Mouse (Mus musculus): ENCODE results near the gene Asic2. TPM values are rescaled to one million over a fixed set of nuclear protein-coding genes. Genes with fewer than 3 reads are reported as not detected.
"Not testable (repeated sequence)": the region's sequence is repeated elsewhere in the genome, so short reads cannot be mapped to it uniquely, and the experiment has no call there.

Asic2 gene
- polyA plus RNA-seq, 1 experiment from 2014 or later: 0.65 TPM

DNA sequence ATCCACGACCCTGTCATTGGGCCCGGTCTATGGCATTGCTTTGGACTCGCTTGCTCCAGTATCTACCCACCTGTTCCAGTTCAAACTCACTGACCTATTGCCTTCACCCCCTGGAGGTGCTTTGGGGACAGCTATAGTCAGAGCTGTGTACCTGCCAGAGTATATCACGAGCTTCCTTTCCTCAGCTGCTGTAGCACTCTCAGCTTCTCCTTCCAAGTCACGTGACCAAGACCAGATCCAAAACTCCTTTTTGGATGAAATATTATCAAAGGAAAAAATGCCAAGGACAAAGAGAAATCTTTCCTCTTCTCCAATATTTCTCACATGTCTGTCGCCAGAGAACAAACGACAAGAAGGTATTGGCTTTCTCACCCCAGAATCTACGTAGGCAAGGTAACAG is 645.8 kb downstream of the Asic2 start:
- Histone ChIP-seq H3K4me3 (no peak overlapping the region), H3K36me3 (no peaks in the 10 kb centered on the region), H3K27me3 (no peaks in the 10 kb centered on the region), H3K9ac (no peak overlapping the region), H3K4me2 (replicated peaks) (no peak overlapping the region), H3K9me3 (no peaks in the 10 kb centered on the region), H3K4me1 (peaks cover 8% of the 10 kb centered on the region; the same call in 1 of the 2 replicates), H3K27ac (no peak overlapping the region)
- 85% methylated on average over 8 of the region's 8 CpGs for WGBS
- ATAC-seq (ENCODE audit: low FRiP score, low read depth): no peak

DNA sequence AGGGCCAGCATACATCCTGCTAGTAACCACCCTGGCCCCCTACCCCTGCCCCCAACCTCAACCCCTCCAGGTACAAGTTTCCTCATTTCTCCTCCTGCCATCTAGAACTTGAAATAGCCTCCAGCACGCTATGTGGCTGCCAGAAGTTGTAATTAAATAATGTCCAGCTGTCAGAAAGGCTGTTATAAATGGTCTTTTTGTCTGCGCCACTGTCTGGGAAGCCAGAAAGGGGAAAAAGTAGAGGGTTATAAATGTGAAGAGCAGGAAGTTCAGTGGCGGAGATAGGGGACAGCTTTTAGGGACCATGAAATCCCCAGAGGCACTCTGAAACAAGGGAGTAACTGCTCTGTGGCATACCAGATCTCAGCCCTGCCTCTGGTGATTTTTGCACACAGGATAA is 678.2 kb downstream of the Asic2 start:
- no peak for ATAC-seq (ENCODE audit: low FRiP score, low read depth)
- 11% methylated on average over 3 of the region's 3 CpGs for WGBS
- no peaks in the 10 kb centered on the region for H3K36me3 ChIP-seq

DNA sequence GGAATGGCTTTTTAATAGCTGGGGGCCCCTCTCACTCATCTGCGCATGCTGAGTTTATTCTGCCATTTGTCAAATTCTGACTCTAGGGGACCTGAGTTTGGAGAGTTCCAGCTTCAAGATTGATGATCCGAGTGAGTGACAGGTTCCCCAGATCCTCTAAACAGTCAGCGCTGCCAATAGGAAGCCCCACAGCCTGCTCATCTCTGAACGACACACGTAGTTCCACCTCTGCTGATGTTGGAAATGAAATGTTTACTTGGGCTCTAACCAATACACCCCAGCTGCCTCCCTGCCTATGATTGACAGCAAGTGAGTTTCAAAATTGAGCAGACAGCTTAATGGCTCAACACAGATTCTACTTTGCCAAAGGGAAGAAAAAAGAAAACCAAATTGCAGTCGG is 685.1 kb downstream of the Asic2 start:
- 46% methylated on average over 6 of the region's 6 CpGs for WGBS

More for the DNA sequence above, 678.2 kb downstream of the Asic2 start:
- Histone ChIP-seq H3K4me3 (no peak overlapping the region), H3K27me3 (no peaks in the 10 kb centered on the region), H3K9ac (no peak overlapping the region), H3K4me1 (peaks cover 6% of the 10 kb centered on the region; the same call in 1 of the 2 replicates), H3K9me3 (no peaks in the 10 kb centered on the region), H3K4me2 (replicated peaks) (no peak overlapping the region), H3K27ac (no peak overlapping the region)

DNA sequence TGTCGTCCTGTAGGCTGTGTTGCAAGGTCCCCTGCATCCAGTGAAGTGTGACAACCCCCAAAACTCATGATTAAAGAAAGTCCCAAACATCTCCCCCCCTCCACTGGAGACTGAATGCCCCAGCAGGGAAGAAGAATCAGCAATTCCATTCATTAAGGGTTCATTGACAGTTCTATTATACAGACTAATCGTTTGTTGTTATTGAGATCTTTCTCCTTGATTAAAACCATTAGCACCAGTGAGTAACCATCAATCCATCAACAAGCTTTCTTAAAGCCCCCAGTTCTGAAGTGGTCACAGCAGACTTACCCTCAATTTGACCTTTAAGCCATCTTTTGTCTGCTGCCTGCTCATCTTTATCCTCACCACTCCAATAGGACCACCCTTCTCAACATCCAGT is 688.2 kb downstream of the Asic2 start:
- Histone ChIP-seq H3K4me2 (replicated peaks) (no peak overlapping the region), H3K36me3 (no peaks in the 10 kb centered on the region), H3K27ac (no peak overlapping the region), H3K4me3 (no peak overlapping the region), H3K4me1 (no peaks in the 10 kb centered on the region), H3K9me3 (no peaks in the 10 kb centered on the region), H3K9ac (no peak overlapping the region), H3K27me3 (peaks cover 17% of the 10 kb centered on the region)
- WGBS: 21% methylated on average over 2 of the region's 2 CpGs
- no peak for ATAC-seq (ENCODE audit: low FRiP score, low read depth)

More for the DNA sequence above, 685.1 kb downstream of the Asic2 start:
- H3K27ac ChIP-seq: no peak overlapping the region
- H3K9me3 ChIP-seq: no peaks in the 10 kb centered on the region
- H3K4me3 ChIP-seq: no peak overlapping the region
- H3K9ac ChIP-seq: no peak overlapping the region
- ATAC-seq (ENCODE audit: low FRiP score, low read depth): no peak
- H3K4me1 ChIP-seq: no peaks in the 10 kb centered on the region
- H3K36me3 ChIP-seq: no peaks in the 10 kb centered on the region
- peaks cover 17% of the 10 kb centered on the region for H3K27me3 ChIP-seq
- H3K4me2 ChIP-seq (replicated peaks): no peak overlapping the region

DNA sequence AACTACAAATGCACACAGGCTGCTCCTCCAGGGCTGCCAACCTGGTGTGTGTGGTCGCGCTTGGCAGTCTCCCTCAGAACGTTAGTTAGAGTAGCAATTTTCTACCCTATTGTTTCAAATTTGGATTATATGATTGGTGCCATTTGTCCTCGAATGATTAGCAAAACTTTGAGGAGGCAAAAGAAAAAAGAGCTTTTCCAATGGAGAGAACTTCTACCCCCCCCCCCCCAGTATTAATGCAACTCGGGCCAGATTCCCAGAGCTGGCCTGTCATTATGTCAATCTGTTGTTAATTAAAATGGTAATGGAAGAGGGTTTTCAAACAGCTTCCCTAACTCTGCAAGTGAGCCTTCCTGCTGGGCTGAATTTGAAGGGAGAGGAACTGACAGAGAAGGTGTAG is 690.9 kb downstream of the Asic2 start:
- H3K27me3 ChIP-seq: peaks cover 14% of the 10 kb centered on the region
- no peak for ATAC-seq (ENCODE audit: low FRiP score, low read depth)
- H3K9ac ChIP-seq: no peak overlapping the region
- H3K4me2 ChIP-seq (replicated peaks): no peak overlapping the region
- WGBS: 45% methylated on average over 5 of the region's 5 CpGs
- H3K4me1 ChIP-seq: no peaks in the 10 kb centered on the region
- H3K27ac ChIP-seq: no peak overlapping the region
- H3K4me3 ChIP-seq: no peak overlapping the region
- H3K36me3 ChIP-seq: no peaks in the 10 kb centered on the region
- no peaks in the 10 kb centered on the region for H3K9me3 ChIP-seq

DNA sequence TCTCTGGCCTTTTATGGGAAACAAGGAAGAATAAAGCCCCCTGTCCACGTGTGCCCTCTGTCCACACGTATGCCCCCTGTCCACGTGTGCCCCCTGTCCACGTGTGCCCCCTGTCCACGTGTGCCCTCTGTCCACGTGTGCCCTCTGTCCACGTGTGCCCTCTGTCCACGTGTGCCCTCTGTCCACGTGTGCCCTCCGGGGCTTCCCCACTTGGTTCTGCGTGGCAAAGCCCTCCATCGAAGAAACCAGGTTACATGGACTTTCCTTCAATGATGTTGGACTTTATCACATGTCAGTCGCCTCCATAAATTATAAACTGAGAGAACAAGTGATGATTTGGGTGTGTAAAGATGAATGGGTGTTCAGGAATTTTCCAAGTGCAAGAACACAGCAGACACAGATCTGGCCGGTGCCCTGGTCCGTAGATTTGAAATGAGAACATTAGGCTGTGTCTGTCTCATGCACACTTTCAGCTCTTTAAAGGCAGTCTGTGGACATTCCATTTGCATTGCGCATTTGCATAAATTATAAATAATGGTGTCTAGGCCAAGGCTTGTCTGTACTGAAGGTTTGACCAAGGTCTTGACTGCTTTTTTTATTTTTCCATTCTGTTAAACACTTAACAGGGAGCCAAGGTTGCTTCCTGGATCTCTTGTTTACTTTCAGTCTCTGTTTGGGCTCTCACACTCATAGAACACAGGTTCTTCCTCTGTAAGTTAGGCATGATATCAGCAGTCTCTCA is 695.4 kb downstream of the Asic2 start:
- ATAC-seq (ENCODE audit: low FRiP score, low read depth): no peak
- no peaks in the 10 kb centered on the region for H3K27me3 ChIP-seq
- no peak overlapping the region for H3K4me3 ChIP-seq
- H3K36me3 ChIP-seq: no peaks in the 10 kb centered on the region
- no peak overlapping the region for H3K27ac ChIP-seq
- peaks cover 11% of the 10 kb centered on the region for H3K4me1 ChIP-seq
- no peaks in the 10 kb centered on the region for H3K9me3 ChIP-seq
- no peak overlapping the region for H3K4me2 ChIP-seq (replicated peaks)
- 88% methylated on average over 16 of the region's 16 CpGs for WGBS
- H3K9ac ChIP-seq: no peak overlapping the region

DNA sequence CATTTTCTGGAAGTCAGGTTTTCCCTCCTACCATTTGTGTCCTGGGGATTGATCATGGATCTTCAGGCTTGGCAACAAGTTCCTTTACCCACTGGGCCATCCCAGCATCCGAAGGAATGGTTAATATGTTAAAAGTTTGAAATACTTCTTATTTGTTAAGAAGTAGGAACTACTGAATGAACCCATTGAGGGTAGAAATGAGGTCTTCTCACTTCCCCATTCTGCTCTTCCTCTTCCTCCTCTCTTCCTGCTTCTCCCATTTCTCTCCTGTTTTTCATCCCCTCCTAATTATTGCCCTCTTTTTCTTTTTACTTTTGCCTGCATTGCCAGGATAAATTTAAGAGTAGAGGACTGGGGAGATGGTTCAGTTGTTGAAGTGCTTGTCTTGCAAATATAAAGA is 696.8 kb downstream of the Asic2 start:
- Histone ChIP-seq H3K4me1 (peaks cover 11% of the 10 kb centered on the region), H3K27ac (no peak overlapping the region), H3K4me3 (no peak overlapping the region), H3K36me3 (no peaks in the 10 kb centered on the region), H3K27me3 (no peaks in the 10 kb centered on the region), H3K4me2 (replicated peaks) (no peak overlapping the region), H3K9ac (no peak overlapping the region), H3K9me3 (no peaks in the 10 kb centered on the region)
- 75% methylated on average over 1 of the region's 1 CpGs for WGBS
- ATAC-seq (ENCODE audit: low FRiP score, low read depth): no peak

DNA sequence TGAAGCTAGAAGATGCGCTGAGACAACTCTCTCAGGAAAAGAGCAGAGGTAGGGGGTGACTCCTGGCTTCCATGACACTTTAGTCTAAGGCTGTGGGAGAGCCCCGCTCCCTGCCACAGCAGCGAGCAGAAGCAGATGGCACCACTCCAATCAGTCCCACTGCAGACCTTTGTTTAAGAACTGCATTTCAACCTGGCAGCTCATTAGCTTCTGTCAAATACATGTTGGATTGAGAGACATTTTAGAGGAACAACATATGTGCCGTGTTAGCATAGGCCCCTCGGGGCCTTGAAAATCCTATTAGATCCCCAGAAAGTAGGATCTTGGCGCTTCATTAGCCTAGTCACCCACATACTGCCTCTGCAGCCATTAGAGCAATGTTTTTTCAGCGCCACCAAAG is 697.7 kb downstream of the Asic2 start:
- no peaks in the 10 kb centered on the region for H3K9me3 ChIP-seq
- H3K36me3 ChIP-seq: no peaks in the 10 kb centered on the region
- H3K4me1 ChIP-seq: peaks cover 11% of the 10 kb centered on the region
- 27% methylated on average over 7 of the region's 7 CpGs for WGBS
- no peak overlapping the region for H3K4me3 ChIP-seq
- H3K4me2 ChIP-seq (replicated peaks): no peak overlapping the region
- H3K27ac ChIP-seq: no peak overlapping the region
- no peak for ATAC-seq (ENCODE audit: low FRiP score, low read depth)
- no peak overlapping the region for H3K9ac ChIP-seq
- H3K27me3 ChIP-seq: no peaks in the 10 kb centered on the region

DNA sequence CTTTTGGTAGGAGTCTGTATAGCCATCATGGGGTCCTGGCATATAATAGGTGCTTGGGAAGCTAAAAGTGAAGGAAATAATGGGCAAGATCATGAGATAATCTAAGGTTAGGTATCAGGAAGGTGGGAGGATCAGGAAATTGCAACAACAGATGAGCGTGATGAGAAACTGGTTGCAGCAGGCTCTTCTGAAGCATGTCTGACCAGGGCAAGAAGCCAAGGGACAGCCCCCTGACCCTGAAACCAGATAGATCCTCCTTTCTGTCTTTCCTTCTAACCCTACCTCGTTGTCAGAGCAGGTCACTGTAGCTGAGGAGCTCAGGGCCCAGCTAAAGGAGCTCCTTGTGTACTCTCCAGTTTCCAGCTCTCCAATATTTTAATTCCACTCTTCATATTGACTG is 704.5 kb downstream of the Asic2 start:
- 59% methylated on average over 2 of the region's 2 CpGs for WGBS
- H3K4me2 ChIP-seq (replicated peaks): no peak overlapping the region
- H3K27ac ChIP-seq: no peak overlapping the region
- H3K9ac ChIP-seq: no peak overlapping the region
- no peak overlapping the region for H3K4me3 ChIP-seq
- no peaks in the 10 kb centered on the region for H3K4me1 ChIP-seq
- 0 out of 2 replicates have a peak, but pooled peaks cover 4% of the 10 kb centered on the region for H3K9me3 ChIP-seq
- H3K27me3 ChIP-seq: no peaks in the 10 kb centered on the region
- ATAC-seq (ENCODE audit: low FRiP score, low read depth): no peak
- no peaks in the 10 kb centered on the region for H3K36me3 ChIP-seq

DNA sequence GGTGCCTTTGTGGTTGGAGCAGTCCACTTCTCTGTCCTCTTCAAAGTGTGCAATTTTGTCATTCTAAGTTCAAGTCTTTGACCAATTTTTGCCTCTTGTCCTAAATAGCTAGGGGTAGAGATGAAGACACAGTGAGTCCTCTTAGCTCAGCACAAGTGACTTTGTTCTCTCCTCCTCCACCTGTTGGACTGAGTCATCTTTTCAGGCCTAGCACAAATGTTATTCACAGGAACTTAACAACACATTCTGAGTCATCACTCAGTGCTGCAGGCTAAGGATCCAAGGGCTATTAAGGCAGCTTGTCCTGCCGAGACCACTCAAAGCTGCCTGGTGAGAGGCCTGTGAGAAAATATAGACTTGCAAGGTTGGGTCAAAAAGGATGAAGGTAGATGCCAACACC is 705.1 kb downstream of the Asic2 start:
- WGBS: 67% methylated on average over 1 of the region's 1 CpGs
- ATAC-seq (ENCODE audit: low FRiP score, low read depth): no peak
- Histone ChIP-seq H3K4me3 (no peak overlapping the region), H3K9ac (no peak overlapping the region), H3K4me2 (replicated peaks) (no peak overlapping the region), H3K27ac (no peak overlapping the region), H3K27me3 (no peaks in the 10 kb centered on the region), H3K4me1 (no peaks in the 10 kb centered on the region), H3K36me3 (no peaks in the 10 kb centered on the region), H3K9me3 (0 out of 2 replicates have a peak, but pooled peaks cover 4% of the 10 kb centered on the region)

DNA sequence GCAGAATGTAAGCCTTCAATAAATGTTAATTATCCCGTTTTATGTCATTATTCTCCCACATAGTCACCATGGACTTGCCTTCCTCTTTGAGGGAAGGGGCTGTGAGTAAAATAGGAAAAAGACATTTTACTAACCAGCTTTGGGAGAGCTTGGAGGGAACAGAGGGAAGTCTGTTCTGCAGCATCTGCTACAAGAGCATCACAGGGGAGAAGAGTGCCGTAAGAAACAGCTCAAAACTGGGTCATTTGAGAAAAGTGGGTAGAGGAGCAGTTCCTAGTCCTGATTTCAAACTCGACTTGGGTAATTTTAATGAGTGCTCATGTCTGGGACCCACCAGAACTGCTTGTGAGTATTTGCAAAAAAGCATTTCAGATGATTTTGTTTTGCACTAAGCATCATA is 707.0 kb downstream of the Asic2 start:
- Histone ChIP-seq H3K4me3 (no peak overlapping the region), H3K9ac (no peak overlapping the region), H3K27me3 (no peaks in the 10 kb centered on the region), H3K4me2 (replicated peaks) (no peak overlapping the region), H3K36me3 (no peaks in the 10 kb centered on the region), H3K9me3 (0 out of 2 replicates have a peak, but pooled peaks cover 4% of the 10 kb centered on the region), H3K27ac (no peak overlapping the region), H3K4me1 (no peaks in the 10 kb centered on the region)
- no peak for ATAC-seq (ENCODE audit: low FRiP score, low read depth)
- WGBS: 77% methylated on average over 3 of the region's 3 CpGs

DNA sequence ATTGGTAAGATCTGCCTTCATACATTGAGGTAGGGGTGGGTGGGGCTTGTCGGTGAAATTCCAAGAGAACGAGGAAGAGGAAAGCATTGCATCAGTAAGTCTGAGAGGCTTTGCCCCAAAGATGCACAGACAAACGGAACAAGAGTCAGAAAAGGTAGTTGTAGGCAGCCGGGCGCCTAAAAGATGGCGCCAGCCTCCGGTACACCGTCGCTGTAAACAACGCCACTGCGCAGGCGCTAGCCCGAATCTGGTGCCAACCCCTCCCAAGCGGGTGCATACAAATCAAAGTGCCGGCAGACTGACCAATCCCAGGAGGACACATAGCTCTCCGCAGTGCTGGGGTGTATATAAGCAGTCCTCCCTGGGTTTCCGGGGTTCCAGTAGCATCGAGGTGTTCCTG is 727.1 kb downstream of the Asic2 start:
- not testable (repeated sequence) for H3K4me2 ChIP-seq (replicated peaks); H3K9ac ChIP-seq; H3K27me3 ChIP-seq; H3K27ac ChIP-seq; ATAC-seq (ENCODE audit: low FRiP score, low read depth); H3K4me3 ChIP-seq; H3K9me3 ChIP-seq; H3K4me1 ChIP-seq; H3K36me3 ChIP-seq
- 94% methylated on average over 18 of the region's 18 CpGs for WGBS
